Mouse (Mus musculus): ENCODE measurements at regions not wholly inside any gene's neighbourhood (a gene's known extent, or its start where the extent isn't known, plus 50 kb on each side); places are given as distances from the start of the nearest gene placed in this dataset.

DNA sequence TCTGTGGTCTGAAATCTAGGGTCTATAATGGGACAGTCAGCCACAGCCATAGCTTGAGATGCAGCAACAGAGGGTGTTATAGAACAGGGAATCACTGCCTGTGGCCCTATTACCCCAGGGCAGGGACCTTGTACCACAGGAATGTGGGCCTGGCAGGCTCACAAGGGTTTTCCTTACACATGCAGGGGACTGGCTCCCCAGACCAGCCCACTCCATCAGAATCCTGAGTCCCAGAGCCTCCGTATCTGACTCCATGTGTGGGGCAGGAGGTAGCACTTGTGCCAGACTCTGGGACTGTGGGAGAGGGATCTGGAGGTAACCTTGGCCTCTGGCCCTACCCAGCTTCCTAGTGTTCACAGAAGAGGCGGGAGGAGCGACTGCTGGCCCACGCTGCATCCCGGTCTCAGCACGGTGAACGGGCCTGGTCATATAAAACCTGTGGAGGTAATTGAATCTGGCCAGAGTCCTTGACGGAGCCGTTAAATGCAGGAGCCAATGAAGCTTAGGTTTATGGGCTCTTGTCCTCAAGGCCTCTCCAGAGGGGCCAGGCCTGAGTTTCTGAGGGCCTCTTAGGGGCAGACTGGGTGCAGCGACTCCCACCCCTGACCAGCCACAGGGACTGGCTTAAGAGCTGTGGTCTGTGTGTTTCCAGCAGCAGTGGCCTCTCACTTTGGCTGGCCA is 119.4 kb downstream of the Kif26a start:
- no peak for TF ChIP-seq CTCF (IDR thresholded peaks at IDR 0.05; ENCODE audit: control insufficient read depth, insufficient read depth, insufficient replicate concordance, low read depth, low read length)
- no peak for TF ChIP-seq POLR2A (IDR thresholded peaks at IDR 0.05; ENCODE audit: control insufficient read depth, low read depth, low read length)
